Mouse (Mus musculus) olfactory bulb, adult 2 months (tissue): ENCODE measurements around the gene Ndufab1.

ENCODE experiments used
- CTCF ChIP-seq: fragments of 200-500 bp; IDR thresholded peaks from 2 replicates; pipeline ENCODE4 v1.5.1; 2012; ENCODE audit warnings: low read depth, mild to moderate bottlenecking, low read length, moderate library complexity; ENCODE audit not compliant: insufficient read depth
- POLR2A ChIP-seq: fragments of 200-500 bp; IDR thresholded peaks from 2 replicates; pipeline ENCODE4 v1.6.1; 2012; ENCODE audit warnings: mild to moderate bottlenecking, low read depth, low read length, moderate library complexity; ENCODE audit not compliant: insufficient read depth

GRCm38 (mm10) chr7:122046813-122047212, 54.9 kb downstream of the Ndufab1 start:
- no peak for TF ChIP-seq CTCF
- TF ChIP-seq POLR2A: no peak
